Mouse (Mus musculus) liver, embryonic 16.5 days (tissue): ENCODE data around the gene Zmym6. TPM values are rescaled to one million over a fixed set of nuclear protein-coding genes. Genes with fewer than 3 reads are reported as not detected.

Experiments
- ATAC-seq: fragments of 200-750 bp; cut with Nextera tagmentation; 2 replicates; pipeline ENCODE4 v1.8.0; 2017; ENCODE audit warnings: low read depth, mild to moderate bottlenecking, moderate number of reproducible peaks, moderate library complexity
- H3K27ac ChIP-seq: fragments of 300-500 bp; sonication (generic); 2 replicates; pipeline ENCODE4 v1.5.1; 2014; ENCODE audit warnings: mild to moderate bottlenecking, low read length
- H3K27me3 ChIP-seq: fragments of 300-500 bp; sonication (generic); 2 replicates; pipeline ENCODE4 v1.6.1; 2014; ENCODE audit warnings: low read depth, low read length, mixed read lengths; ENCODE audit not compliant: control insufficient read depth, insufficient read depth
- H3K36me3 ChIP-seq: fragments of 300-500 bp; sonication (generic); 2 replicates; pipeline ENCODE4 v1.6.1; 2014; ENCODE audit warnings: mild to moderate bottlenecking; ENCODE audit not compliant: control insufficient read depth, insufficient read depth
- H3K4me1 ChIP-seq: fragments of 300-500 bp; sonication (generic); 2 replicates; pipeline ENCODE4 v1.6.1; 2014; ENCODE audit warnings: low read depth, low read length, mixed read lengths; ENCODE audit not compliant: control insufficient read depth
- H3K4me2 ChIP-seq: fragments of 300-500 bp; sonication (generic); 2 replicates; pipeline ENCODE4 v1.6.1; 2014; ENCODE audit warnings: low read depth, low read length, mixed read lengths
- H3K4me3 ChIP-seq: fragments of 300-500 bp; sonication (generic); 2 replicates; pipeline ENCODE4 v1.5.1; 2014; ENCODE audit warnings: low read depth, mild to moderate bottlenecking, low read length
- H3K9ac ChIP-seq: fragments of 300-500 bp; sonication (generic); 2 replicates; pipeline ENCODE4 v1.6.1; 2014; ENCODE audit warnings: low read depth, low read length
- H3K9me3 ChIP-seq: fragments of 300-500 bp; sonication (generic); replicated peaks from 2 replicates; pipeline ENCODE4 v1.6.1; 2016; ENCODE audit warnings: low read length; ENCODE audit not compliant: control insufficient read depth
- WGBS: fragments of 180-500 bp; shearing (Covaris S2); extraction: QIAGEN DNeasy Blood & Tissue Kit; methylation state at CpG from one replicate; pipeline ENCODE4 v1.1.7; 2014; ENCODE audit not compliant: insufficient replicate concordance; 5-methylcytosine and 5-hydroxymethylcytosine counted together
- polyA plus RNA-seq: library from polyadenylated mRNA; unstranded; fragments of >200 nt; fragmentation: Nextera tagmentation; extraction: Ambion mirVana; gene quantifications from 2 replicates; pipeline ENCODE4 v1.2.1, GENCODE M21; 2015

Gene Zmym6
- polyA plus RNA-seq, result 3.3 and 3.7 TPM in 2 replicates

GRCm38 (mm10) chr4:127076875-127077548 is at the start of gene Zmym6:
Gene Zmym6, plus strand, starts transcription at chr4:127077383.
- H3K4me1 ChIP-seq, result peaks cover 4% of the 10 kb centered on the region
- WGBS, result under 1% methylated on average over 46 of the region's 46 CpGs
- no peaks in the 10 kb centered on the region for H3K9me3 ChIP-seq
- H3K27me3 ChIP-seq, result no peaks in the 10 kb centered on the region
- H3K9ac ChIP-seq, result peak within 1 kb of the TSS; percentile 67
- H3K4me2 ChIP-seq, result peak within 1 kb of the TSS; percentile 88
- peak within 1 kb of the TSS; percentile 68 for H3K4me3 ChIP-seq
- peak within 1 kb of the TSS; percentile 70 for H3K27ac ChIP-seq
- ATAC-seq, result peak; percentile 93
- no peaks in the 10 kb centered on the region for H3K36me3 ChIP-seq

GRCm38 (mm10) chr4:127037158-127037557 is 40.0 kb upstream of the Zmym6 start:
- WGBS, result 79% methylated on average over 3 of the region's 3 CpGs
- Histone ChIP-seq H3K9me3 (no peaks in the 10 kb centered on the region), H3K27ac (no peak overlapping the region), H3K27me3 (no peaks in the 10 kb centered on the region), H3K9ac (no peak overlapping the region), H3K4me3 (no peak overlapping the region), H3K4me1 (no peaks in the 10 kb centered on the region; the same call in 1 of the 2 replicates), H3K4me2 (no peak overlapping the region), H3K36me3 (peaks cover 66% of the 10 kb centered on the region)
- no peak for ATAC-seq

- H3K36me3 ChIP-seq, result peaks cover 58% of the 10 kb centered on the region
- H3K4me2 ChIP-seq, result no peak overlapping the region
- no peaks in the 10 kb centered on the region; the same call in 1 of the 2 replicates for H3K4me1 ChIP-seq
- H3K9me3 ChIP-seq, result no peaks in the 10 kb centered on the region
- H3K27me3 ChIP-seq, result no peaks in the 10 kb centered on the region
- H3K27ac ChIP-seq, result no peak overlapping the region
- 78% methylated on average over 8 of the region's 8 CpGs for WGBS
- no peak overlapping the region for H3K4me3 ChIP-seq
- H3K9ac ChIP-seq, result no peak overlapping the region
- peak; percentile 27; the same call in 1 of the 2 replicates for ATAC-seq
Measured at GRCm38 (mm10) chr4:127037908-127038827, 39.0 kb upstream of the Zmym6 start.

GRCm38 (mm10) chr4:127038828-127039349 is 38.3 kb upstream of the Zmym6 start:
- H3K4me3 ChIP-seq, result no peak overlapping the region
- ATAC-seq, result no peak
- peaks cover 51% of the 10 kb centered on the region for H3K36me3 ChIP-seq
- no peak overlapping the region for H3K9ac ChIP-seq
- no peak overlapping the region for H3K27ac ChIP-seq
- no peaks in the 10 kb centered on the region for H3K27me3 ChIP-seq
- H3K4me2 ChIP-seq, result no peak overlapping the region
- H3K4me1 ChIP-seq, result no peaks in the 10 kb centered on the region; the same call in 1 of the 2 replicates
- no peaks in the 10 kb centered on the region for H3K9me3 ChIP-seq
- 75% methylated on average over 3 of the region's 3 CpGs for WGBS

GRCm38 (mm10) chr4:127039871-127040483 is 37.2 kb upstream of the Zmym6 start:
- no peak overlapping the region for H3K4me2 ChIP-seq
- no peaks in the 10 kb centered on the region for H3K4me1 ChIP-seq
- no peak for ATAC-seq
- WGBS, result 68% methylated on average over 3 of the region's 3 CpGs
- H3K27ac ChIP-seq, result no peak overlapping the region
- H3K4me3 ChIP-seq, result no peak overlapping the region
- H3K9ac ChIP-seq, result no peak overlapping the region
- H3K9me3 ChIP-seq, result no peaks in the 10 kb centered on the region
- H3K27me3 ChIP-seq, result no peaks in the 10 kb centered on the region
- peaks cover 43% of the 10 kb centered on the region for H3K36me3 ChIP-seq

GRCm38 (mm10) chr4:127043540-127043939 is 33.6 kb upstream of the Zmym6 start:
- ATAC-seq, result no peak
- peaks cover 16% of the 10 kb centered on the region for H3K36me3 ChIP-seq
- WGBS, result 80% methylated on average over 4 of the region's 4 CpGs

GRCm38 (mm10) chr4:127051121-127051520 is 26.1 kb upstream of the Zmym6 start:
- Histone ChIP-seq H3K9ac (no peak overlapping the region), H3K4me2 (no peak overlapping the region), H3K4me3 (no peak overlapping the region), H3K27me3 (no peaks in the 10 kb centered on the region), H3K9me3 (no peaks in the 10 kb centered on the region), H3K27ac (no peak overlapping the region), H3K4me1 (no peaks in the 10 kb centered on the region), H3K36me3 (peaks cover 26% of the 10 kb centered on the region)
- no peak for ATAC-seq
- 70% methylated on average over 8 of the region's 8 CpGs for WGBS

More at GRCm38 (mm10) chr4:127043540-127043939, 33.6 kb upstream of the Zmym6 start:
- no peak overlapping the region for H3K9ac ChIP-seq
- no peaks in the 10 kb centered on the region for H3K4me1 ChIP-seq
- no peak overlapping the region for H3K4me2 ChIP-seq
- no peaks in the 10 kb centered on the region for H3K9me3 ChIP-seq
- no peak overlapping the region for H3K27ac ChIP-seq
- H3K4me3 ChIP-seq, result no peak overlapping the region
- H3K27me3 ChIP-seq, result no peaks in the 10 kb centered on the region

- no peaks in the 10 kb centered on the region for H3K27me3 ChIP-seq
- ATAC-seq, result no peak
- no peak overlapping the region for H3K9ac ChIP-seq
- WGBS, result 81% methylated on average over 5 of the region's 5 CpGs
- no peaks in the 10 kb centered on the region for H3K9me3 ChIP-seq
- no peak overlapping the region for H3K4me2 ChIP-seq
- H3K4me3 ChIP-seq, result no peak overlapping the region
- H3K36me3 ChIP-seq, result peaks cover 36% of the 10 kb centered on the region
- H3K27ac ChIP-seq, result no peak overlapping the region
- H3K4me1 ChIP-seq, result no peaks in the 10 kb centered on the region
Measured at GRCm38 (mm10) chr4:127053071-127053470, 24.1 kb upstream of the Zmym6 start.
